Mouse (Mus musculus) MEL (cell line): ENCODE results near the gene Trp53i13. TPM values are rescaled to one million over a fixed set of nuclear protein-coding genes. Genes with fewer than 3 reads are reported as not detected.

Experiments used
- DNase-seq: peaks from one replicate; pipeline ENCODE4 v3.0.0; 2011; ENCODE audit warnings: low read depth, low spot score
- H3K27ac ChIP-seq: 2 replicates; pipeline ENCODE4 v1.5.1; 2012; ENCODE audit warnings: low read depth, mild to moderate bottlenecking, control low read depth, low read length, moderate library complexity; ENCODE audit not compliant: control insufficient read depth
- H3K27me3 ChIP-seq, 2 experiments: fragments of 150-350 bp in 1 of 2; sonication (generic) in 1 of 2; 2 replicates each; pipeline ENCODE4 v1.6.1; 2012; ENCODE audit warnings: low read length in 2 of 2, mild to moderate bottlenecking in 2 of 2, improper control_type of control experiment in 1 of 2, moderate library complexity in 1 of 2; ENCODE audit not compliant: insufficient read depth in 2 of 2, control insufficient read depth in 1 of 2
- H3K36me3 ChIP-seq, 2 experiments: 2 replicates each; pipeline ENCODE4 v1.6.1; 2012 to 2014; ENCODE audit warnings: low read length in 2 of 2, improper control_type of control experiment in 1 of 2, inconsistent platforms in 1 of 2, mild to moderate bottlenecking in 1 of 2; ENCODE audit not compliant: insufficient read depth in 2 of 2, control insufficient read depth in 1 of 2
- H3K4me1 ChIP-seq, 2 experiments: fragments of 150-350 bp in 1 of 2; sonication (generic) in 1 of 2; 2 replicates each; pipeline ENCODE4 v1.6.1; 2012; ENCODE audit warnings: low read length in 2 of 2, improper control_type of control experiment in 1 of 2, mild to moderate bottlenecking in 1 of 2; ENCODE audit not compliant: insufficient read depth in 2 of 2, control insufficient read depth in 1 of 2
- H3K4me3 ChIP-seq, 2 experiments: fragments of 150-350 bp in 1 of 2; sonication (generic) in 1 of 2; 2 replicates each; pipeline ENCODE4 v1.5.1; 2012; ENCODE audit warnings: low read depth in 2 of 2, low read length in 2 of 2, mild to moderate bottlenecking in 2 of 2, moderate library complexity in 2 of 2, control low read depth in 1 of 2, improper control_type of control experiment in 1 of 2; ENCODE audit not compliant: control insufficient read depth in 1 of 2, insufficient read depth in 1 of 2
- H3K79me2 ChIP-seq: 2 replicates; pipeline ENCODE4 v1.6.1; 2012; ENCODE audit warnings: mild to moderate bottlenecking, low read length, moderate library complexity; ENCODE audit not compliant: control insufficient read depth, poor library complexity, insufficient read depth
- H3K9ac ChIP-seq: 2 replicates; pipeline ENCODE4 v1.6.1; 2012; ENCODE audit warnings: low read depth, mild to moderate bottlenecking, control low read depth, low read length, moderate library complexity; ENCODE audit not compliant: control insufficient read depth, poor library complexity, severe bottlenecking
- H3K9me3 ChIP-seq: fragments of 150-350 bp; sonication (generic); replicated peaks from 2 replicates; pipeline ENCODE4 v1.6.1; 2012; ENCODE audit warnings: mild to moderate bottlenecking, low read length, improper control_type of control experiment, moderate library complexity; ENCODE audit not compliant: insufficient read depth
- CHD1 ChIP-seq: IDR thresholded peaks from 2 replicates; pipeline ENCODE4 v1.6.1; 2012; ENCODE audit warnings: low read depth, mild to moderate bottlenecking, inconsistent platforms, low read length, improper control_type of control experiment
- CHD2 ChIP-seq: IDR thresholded peaks from 2 replicates; pipeline ENCODE4 v1.6.1; 2011; ENCODE audit warnings: low read length, improper control_type of control experiment
- CTCF ChIP-seq, 3 experiments: IDR thresholded peaks in 2 of 3; conservative IDR thresholded peaks in 1 of 3; 2 replicates each; pipeline ENCODE4 v1.5.1; 2011 to 2012; ENCODE audit warnings: low read length in 3 of 3, low read depth in 2 of 3, mild to moderate bottlenecking in 2 of 3, improper control_type of control experiment in 1 of 3, inconsistent platforms in 1 of 3, mixed read lengths in 1 of 3, moderate library complexity in 1 of 3; ENCODE audit not compliant: control insufficient read depth in 1 of 3, insufficient read depth in 1 of 3, poor library complexity in 1 of 3, severe bottlenecking in 1 of 3
- E2F4 ChIP-seq: IDR thresholded peaks from 2 replicates; pipeline ENCODE4 v1.6.1; 2011; ENCODE audit warnings: low read depth, low read length, improper control_type of control experiment, borderline replicate concordance
- ETS1 ChIP-seq: IDR thresholded peaks from 2 replicates; pipeline ENCODE4 v1.6.1; 2012; ENCODE audit warnings: low read depth, mild to moderate bottlenecking, inconsistent platforms, low read length, improper control_type of control experiment, moderate library complexity
- GABPA ChIP-seq: IDR thresholded peaks from 2 replicates; pipeline ENCODE4 v1.6.1; 2012; ENCODE audit warnings: low read depth, mild to moderate bottlenecking, inconsistent platforms, low read length, improper control_type of control experiment, moderate library complexity
- MEF2A ChIP-seq: IDR thresholded peaks from 2 replicates; pipeline ENCODE4 v1.6.1; 2014; ENCODE audit warnings: low read depth, mild to moderate bottlenecking, inconsistent platforms, low read length, improper control_type of control experiment; ENCODE audit not compliant: poor library complexity, insufficient replicate concordance, severe bottlenecking; ENCODE audit errors: extremely low read depth
- NELFE ChIP-seq: IDR thresholded peaks from 2 replicates; pipeline ENCODE4 v1.6.1; 2011; ENCODE audit warnings: low read depth, low read length, improper control_type of control experiment
- POLR2AphosphoS2 ChIP-seq: IDR thresholded peaks from 2 replicates; pipeline ENCODE4 v1.6.1; 2011; ENCODE audit warnings: low read length, improper control_type of control experiment
- RAD21 ChIP-seq: IDR thresholded peaks from 2 replicates; pipeline ENCODE4 v1.6.1; 2011; ENCODE audit warnings: mild to moderate bottlenecking, low read depth, low read length, improper control_type of control experiment
- TAL1 ChIP-seq: IDR thresholded peaks from 2 replicates; pipeline ENCODE4 v1.6.1; 2012; ENCODE audit warnings: mild to moderate bottlenecking, inconsistent platforms, low read length, moderate library complexity, mixed read lengths
- TBP ChIP-seq: IDR thresholded peaks from 2 replicates; pipeline ENCODE4 v1.8.0; 2011; ENCODE audit warnings: low read depth, low read length, improper control_type of control experiment
- TCF12 ChIP-seq: IDR thresholded peaks from 2 replicates; pipeline ENCODE4 v1.6.1; 2014; ENCODE audit warnings: low read depth, mild to moderate bottlenecking, inconsistent platforms, low read length, improper control_type of control experiment, moderate library complexity
- USF2 ChIP-seq, 2 experiments: IDR thresholded peaks; 2 replicates each; pipeline ENCODE4 v1.6.1; 2011 to 2012; ENCODE audit warnings: improper control_type of control experiment in 2 of 2, low read length in 2 of 2, borderline replicate concordance in 1 of 2, inconsistent platforms in 1 of 2, low read depth in 1 of 2, mild to moderate bottlenecking in 1 of 2; ENCODE audit not compliant: insufficient read depth in 1 of 2
- polyA plus RNA-seq, 2 experiments: library from polyadenylated mRNA; stranded (reverse) in 1 of 2; unstranded in 1 of 2; fragments of >175 nt in 1 of 2; fragments of >200 nt in 1 of 2; gene quantifications; 2 replicates each; pipeline versions ENCODE4 v1.2.1 to v1.2.4; 2012; ENCODE audit warnings: low replicate concordance in 2 of 2, low read depth in 1 of 2; ENCODE audit not compliant: insufficient read length in 2 of 2, insufficient read depth in 1 of 2, missing spikeins in 1 of 2
- total RNA-seq: library from RNA; depleted of rRNA; stranded (reverse); fragments of 300-350 nt; gene quantifications from 2 replicates; pipeline ENCODE4 v1.2.3, GENCODE M21; 2012

The Trp53i13 gene
- total and polyA plus RNA-seq, 3 experiments, result 6.0 to 12.3 TPM; not detected in 1

DNA sequence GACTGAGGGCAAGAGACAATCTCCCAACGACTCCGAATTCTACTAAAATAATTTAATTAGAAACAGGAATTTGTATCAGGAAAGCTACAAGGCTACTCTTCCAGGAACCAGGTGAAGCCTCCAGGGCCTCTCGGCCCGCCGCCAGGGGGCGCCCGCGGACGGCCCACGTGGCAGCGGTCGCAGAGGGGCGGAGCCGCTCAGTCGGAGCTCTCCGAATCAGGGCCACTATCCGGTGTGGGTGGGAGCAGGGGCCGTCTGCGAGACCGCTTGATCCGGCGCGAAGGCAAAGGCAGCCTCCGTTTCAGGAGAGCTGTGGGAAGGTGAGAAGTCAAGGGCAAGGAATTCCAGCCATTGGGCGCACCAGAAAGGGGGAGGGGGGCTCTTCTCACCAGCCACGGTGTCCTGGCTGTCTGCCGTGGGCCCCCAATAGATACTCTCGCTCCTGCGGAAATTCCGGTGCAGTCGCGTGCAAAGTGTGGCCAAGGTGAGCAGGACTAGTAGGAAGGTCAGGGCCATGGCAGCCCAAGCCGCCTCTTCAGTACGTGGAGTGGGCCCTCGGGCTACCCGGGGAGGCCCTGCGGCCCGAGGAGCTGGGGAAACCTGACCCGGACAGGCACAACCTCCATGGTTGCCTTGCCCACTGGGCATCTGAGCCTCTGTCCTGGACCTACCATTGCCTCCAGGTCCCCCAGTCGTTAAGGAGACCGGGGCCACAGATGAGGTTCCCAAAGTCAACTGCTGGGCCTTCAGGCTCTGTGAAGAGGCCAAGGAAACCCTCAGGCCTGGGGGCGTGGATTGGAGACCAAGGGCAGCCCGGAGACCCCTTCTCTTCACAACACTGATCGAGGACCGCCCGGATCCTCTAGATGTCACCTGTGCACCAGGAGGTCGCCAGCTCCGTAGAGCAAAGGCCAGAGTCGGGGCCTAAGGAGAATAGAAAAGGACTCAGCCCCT, 7.4 kb downstream of the Trp53i13 start (continued):
- TF ChIP-seq NELFE (no peak), E2F4 (no peak), TCF12 (peak; percentile 35; the same call in 1 of the 2 replicates), USF2 (IDR thresholded peaks at IDR 0.05; ENCODE audit: borderline replicate concordance in 1 of 2, insufficient read depth in 1 of 2, low read depth in 1 of 2, low read length in 2 of 2) (peak in 1 of 2 experiments; percentile 59; a peak in 2 of 4 replicates)
- TF ChIP-seq, all 39 proteins: peak for 21

- no peaks in the 10 kb centered on the region for H3K27me3 ChIP-seq
- H3K4me1 ChIP-seq, result peaks cover 1 to 7% of the 10 kb centered on the region in 2 experiments; a peak in 3 of 4 replicates
- no peak overlapping the region for H3K9ac ChIP-seq
- H3K4me3 ChIP-seq, result no peak overlapping the region
- H3K36me3 ChIP-seq, result peaks cover 0 to 3% of the 10 kb centered on the region in 2 experiments; a peak in 3 of 4 replicates
- H3K79me2 ChIP-seq, result no peaks in the 10 kb centered on the region
- no peaks in the 10 kb centered on the region for H3K9me3 ChIP-seq
- no peak overlapping the region for H3K27ac ChIP-seq
- no peak for DNase-seq
- TF ChIP-seq ETS1 (no peak), GABPA (no peak), CHD1 (no peak), TCF12 (no peak), RAD21 (no peak), POLR2AphosphoS2 (no peak), CHD2 (no peak), MEF2A (no peak), NELFE (no peak), TAL1 (no peak), TBP (no peak)
These were observed 8.4 kb downstream of the Trp53i13 start for GRCm38 (mm10) chr11:77507426-77507825.

GRCm38 (mm10) chr11:77506941-77507340, 8.8 kb downstream of the Trp53i13 start:
- Histone ChIP-seq H3K79me2 (no peaks in the 10 kb centered on the region), H3K9me3 (no peaks in the 10 kb centered on the region), H3K27ac (no peak overlapping the region), H3K27me3 (no peaks in the 10 kb centered on the region), H3K36me3 (peaks cover 0 to 1% of the 10 kb centered on the region in 2 experiments; a peak in 1 of 4 replicates), H3K4me1 (peaks cover 0 to 4% of the 10 kb centered on the region in 2 experiments; a peak in 1 of 4 replicates), H3K9ac (no peak overlapping the region), H3K4me3 (no peak overlapping the region)
- no peak for TF ChIP-seq CTCF (IDR thresholded peaks at IDR 0.05 in 2 of 3, conservative IDR thresholded peaks at IDR 0.05 in 1 of 3; ENCODE audit: control insufficient read depth in 1 of 3, insufficient read depth in 1 of 3, low read depth in 2 of 3, low read length in 3 of 3, poor library complexity in 1 of 3, severe bottlenecking in 1 of 3)
- no peak for DNase-seq
